11 mouse cellular contexts compared by ENCODE assay signal in genomic region chr6:146481441-146481840, GRCm38 (mm10). TPM values are rescaled to one million over a fixed set of nuclear protein-coding genes. Genes with fewer than 3 reads are reported as not detected.
DNase-seq lines count a peak whose midpoint lies in the region; ATAC-seq and TF ChIP-seq lines count a peak whose summit lies in the region.
"Had no signal": no experiment of that assay in that cellular context is flagged by ENCODE, and none has a peak within 500 bp of the region (broad histone marks: within the 10 kb centered on the region; RNA-seq: fewer than 3 reads in every experiment).

No protein-coding gene starts in this region.

- H3K4me3 ChIP-seq in midbrain, embryonic 11.5 days (ENCODE audit: low read depth, low read length) = no peak overlapping the region
- no peak overlapping the region for H3K4me3 ChIP-seq in midbrain, postnatal 0 days (ENCODE audit: low read depth, low read length)
- no peak overlapping the region for H3K4me3 ChIP-seq in cerebellum, adult 2 months (replicated peaks; ENCODE audit: insufficient read depth, low read depth, low read length)
- H3K4me3 ChIP-seq: limb, embryonic 12.5 days had no signal

- no peaks in the 10 kb centered on the region for H3K9me3 ChIP-seq in midbrain, embryonic 11.5 days (ENCODE audit: control insufficient read depth, low read length)
- no peaks in the 10 kb centered on the region for H3K9me3 ChIP-seq in midbrain, postnatal 0 days (ENCODE audit: low read length)
- H3K9me3 ChIP-seq: limb, embryonic 12.5 days had no signal

- H3K36me3 ChIP-seq in midbrain, embryonic 11.5 days (ENCODE audit: control insufficient read depth, insufficient read depth, low read length) = no peaks in the 10 kb centered on the region
- H3K36me3 ChIP-seq in midbrain, postnatal 0 days (ENCODE audit: insufficient read depth, low read length) = no peaks in the 10 kb centered on the region
- H3K36me3 ChIP-seq: limb, embryonic 12.5 days had no signal

- no peak overlapping the region; the same call in 1 of the 2 replicates for H3K27ac ChIP-seq in midbrain, embryonic 11.5 days (ENCODE audit: low read depth, low read length)
- no peak overlapping the region for H3K27ac ChIP-seq in midbrain, postnatal 0 days (ENCODE audit: low read depth, low read length)
- no peak overlapping the region for H3K27ac ChIP-seq in cerebellum, adult 2 months (ENCODE audit: insufficient read depth, low read length)
- H3K27ac ChIP-seq: limb, embryonic 12.5 days had no signal

- no peak for TF ChIP-seq CTCF in midbrain, postnatal 0 days (IDR thresholded peaks at IDR 0.05)
- TF ChIP-seq CTCF in cerebellum, adult 2 months (IDR thresholded peaks at IDR 0.05; ENCODE audit: borderline replicate concordance, insufficient read depth, low read depth, low read length) = no peak

- WGBS in midbrain, embryonic 11.5 days = 70% methylated on average over 6 of the region's 6 CpGs
- 55% methylated on average over 6 of the region's 6 CpGs for WGBS in midbrain, postnatal 0 days
- 47% methylated on average over 6 of the region's 6 CpGs for WGBS in cerebellum, adult 2 months

- no peak overlapping the region for H3K9ac ChIP-seq in midbrain, embryonic 11.5 days (ENCODE audit: low read length)
- H3K9ac ChIP-seq in midbrain, postnatal 0 days (replicated peaks; ENCODE audit: low read length, poor library complexity, severe bottlenecking) = no peak overlapping the region
- H3K9ac ChIP-seq: limb, embryonic 12.5 days had no signal

- H3K4me1 ChIP-seq in midbrain, embryonic 11.5 days (ENCODE audit: control insufficient read depth, insufficient read depth, low read length) = no peaks in the 10 kb centered on the region; the same call in 1 of the 2 replicates
- no peaks in the 10 kb centered on the region for H3K4me1 ChIP-seq in midbrain, postnatal 0 days (ENCODE audit: insufficient read depth, low read length)
- H3K4me1 ChIP-seq in cerebellum, adult 2 months (ENCODE audit: control insufficient read depth, insufficient read depth, low read length) = no peaks in the 10 kb centered on the region

- no peak overlapping the region for H3K4me2 ChIP-seq in midbrain, embryonic 11.5 days
- no peak overlapping the region for H3K4me2 ChIP-seq in midbrain, postnatal 0 days (ENCODE audit: low read depth, low read length, poor library complexity, severe bottlenecking)
- H3K4me2 ChIP-seq: limb, embryonic 12.5 days had no signal

- no peak for TF ChIP-seq POLR2A in cerebellum, adult 2 months (IDR thresholded peaks at IDR 0.05; ENCODE audit: borderline replicate concordance, insufficient read depth, low read length)

- ATAC-seq in midbrain, embryonic 11.5 days (ENCODE audit: low FRiP score) = no peak
- ATAC-seq in midbrain, postnatal 0 days (ENCODE audit: low FRiP score) = no peak

- DNase-seq in heart, adult 11 months = peak; percentile 90
- no peak for DNase-seq in heart, adult 8-10 months (ENCODE audit: low spot score)
- peak; percentile 78 for DNase-seq in midbrain, embryonic 11.5 days (ENCODE audit: low spot score, missing footprints)
- no peak for DNase-seq in midbrain, postnatal 0 days (ENCODE audit: low spot score)
- peak; percentile 45 for DNase-seq in lung, postnatal 36 days
- DNase-seq in thymus, postnatal 36 days = peak; percentile 51 to 58
- no peak for DNase-seq in cerebellum, adult 2 months
- DNase-seq in urinary bladder, postnatal 14 days (ENCODE audit: low spot score) = no peak
- DNase-seq: kidney, adult 18-20 months; right cerebral cortex, postnatal 14 days had no signal

- H3K27me3 ChIP-seq in midbrain, embryonic 11.5 days (ENCODE audit: control insufficient read depth, insufficient read depth, low read length) = no peaks in the 10 kb centered on the region
- H3K27me3 ChIP-seq in midbrain, postnatal 0 days (ENCODE audit: insufficient read depth, low read length) = no peaks in the 10 kb centered on the region
- H3K27me3 ChIP-seq in cerebellum, adult 2 months (ENCODE audit: control insufficient read depth, insufficient read depth, low read length) = no peaks in the 10 kb centered on the region
- H3K27me3 ChIP-seq: limb, embryonic 12.5 days had no signal

RNA-seq across cellular contexts. Expression of gene Itpr2, which starts 20.6 kb away (rescaled TPM):
- 10 to 100 TPM; 19.4 to 28.1 (median 21.2) TPM for total RNA-seq in heart, adult 8-10 months (2022)
- 3.9 and 4.5 TPM in 2 replicates for polyA plus RNA-seq in midbrain, embryonic 11.5 days (2014; fragmentation: Nextera tagmentation; extraction: Ambion mirVana)
- 12.9 and 15.9 TPM in 2 replicates for total RNA-seq in midbrain, postnatal 0 days (2014; rRNA removed)
- polyA plus RNA-seq in midbrain, postnatal 0 days (2015; fragmentation: Nextera tagmentation; extraction: Ambion mirVana) = 9.1 and 9.6 TPM in 2 replicates
- 6.6 and 6.7 TPM in 2 replicates for polyA plus RNA-seq in cerebellum, adult 2 months (2012; rRNA removed)

Comparison
In these comparisons a context has a peak if more than half of its experiments do, and no peak if none do; other contexts are left out.
1. DNase-seq: peak in heart, adult 11 months (single experiment), midbrain, embryonic 11.5 days (single experiment), lung, postnatal 36 days (single experiment) and thymus, postnatal 36 days (2 of 2); none in heart, adult 8-10 months (single experiment), midbrain, postnatal 0 days (single experiment), cerebellum, adult 2 months (0 of 2) and urinary bladder, postnatal 14 days (single experiment).